Mouse (Mus musculus) stomach, embryonic 16.5 days (tissue): ENCODE measurements around the gene Snx17. TPM values are rescaled to one million over a fixed set of nuclear protein-coding genes. Genes with fewer than 3 reads are reported as not detected.
"Not testable (repeated sequence)": the region's sequence is repeated elsewhere in the genome, so short reads cannot be mapped to it uniquely, and the experiment has no call there.

ENCODE experiments used
- ATAC-seq: fragments of 200-750 bp; cut with Nextera tagmentation; 2 replicates; pipeline ENCODE4 v1.8.0; 2017; ENCODE audit warnings: moderate number of reproducible peaks, moderate TSS enrichment; ENCODE audit not compliant: insufficient read depth, low FRiP score
- H3K27ac ChIP-seq: fragments of 300-500 bp; sonication (generic); 2 replicates; pipeline ENCODE4 v1.5.1; 2014; ENCODE audit warnings: low read length
- H3K27me3 ChIP-seq: fragments of 300-500 bp; sonication (generic); 2 replicates; pipeline ENCODE4 v1.6.1; 2014; ENCODE audit warnings: low read length, control low read depth, mixed read lengths; ENCODE audit not compliant: control insufficient read depth, insufficient read depth
- H3K36me3 ChIP-seq: fragments of 300-500 bp; sonication (generic); 2 replicates; pipeline ENCODE4 v1.6.1; 2014; ENCODE audit warnings: low read length; ENCODE audit not compliant: control insufficient read depth, insufficient read depth
- H3K4me1 ChIP-seq: fragments of 300-500 bp; sonication (generic); 2 replicates; pipeline ENCODE4 v1.6.1; 2014; ENCODE audit warnings: low read length, control low read depth, mixed read lengths; ENCODE audit not compliant: control insufficient read depth, insufficient read depth
- H3K4me2 ChIP-seq: fragments of 300-500 bp; sonication (generic); 2 replicates; pipeline ENCODE4 v1.6.1; 2014; ENCODE audit warnings: low read depth, low read length, mixed read lengths
- H3K4me3 ChIP-seq: fragments of 300-500 bp; sonication (generic); replicated peaks from 2 replicates; pipeline ENCODE4 v1.5.1; 2014; ENCODE audit warnings: mild to moderate bottlenecking, low read length
- H3K9ac ChIP-seq: fragments of 300-500 bp; sonication (generic); 2 replicates; pipeline ENCODE4 v1.6.1; 2014; ENCODE audit warnings: low read length
- H3K9me3 ChIP-seq: fragments of 300-500 bp; sonication (generic); replicated peaks from 2 replicates; pipeline ENCODE4 v1.6.1; 2016; ENCODE audit warnings: low read length, control low read depth; ENCODE audit not compliant: control insufficient read depth
- WGBS: fragments of 180-500 bp; shearing (Covaris S2); extraction: QIAGEN DNeasy Blood & Tissue Kit; methylation state at CpG from one replicate; pipeline ENCODE4 v1.1.7; 2014; 5-methylcytosine and 5-hydroxymethylcytosine counted together
- polyA plus RNA-seq: library from polyadenylated mRNA; unstranded; fragments of >200 nt; fragmentation: Nextera tagmentation; extraction: Ambion mirVana; gene quantifications from 2 replicates; pipeline ENCODE4 v1.2.1, GENCODE M21; 2015

Gene Snx17
- polyA plus RNA-seq, 1 experiment from 2014 or later: 131 TPM

DNA sequence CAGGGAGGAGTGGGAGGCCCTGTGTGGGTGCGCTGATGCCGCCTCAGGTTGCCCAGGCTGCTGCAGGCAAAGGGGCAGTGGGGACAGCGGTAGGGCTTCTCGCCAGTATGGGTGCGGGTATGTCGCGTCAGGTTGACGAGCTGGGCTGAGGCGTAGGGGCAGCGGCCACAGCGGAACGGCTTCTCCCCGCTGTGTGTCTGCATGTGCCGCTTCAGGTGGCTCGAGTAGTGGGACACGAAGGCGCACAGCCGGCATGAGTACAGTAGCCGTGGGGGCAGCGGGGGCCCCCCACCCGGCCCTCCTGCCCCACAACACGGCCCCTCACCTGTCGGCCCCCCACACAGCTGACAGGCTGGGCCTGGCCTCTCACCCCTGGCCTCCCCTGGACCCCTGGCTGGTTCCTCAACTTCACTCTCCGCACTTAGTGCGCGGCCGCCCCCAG, 7.3 kb downstream of the Snx17 start:
- H3K9ac ChIP-seq: no peak overlapping the region
- H3K36me3 ChIP-seq: peaks cover 39% of the 10 kb centered on the region
- H3K27me3 ChIP-seq: no peaks in the 10 kb centered on the region
- peaks cover 12% of the 10 kb centered on the region for H3K4me1 ChIP-seq
- no peak overlapping the region for H3K4me3 ChIP-seq
- ATAC-seq: no peak
- no peak overlapping the region for H3K27ac ChIP-seq
- 88% methylated on average over 27 of the region's 27 CpGs for WGBS
- H3K4me2 ChIP-seq: 0 out of 2 replicates have a peak overlapping the region, but pooled peaks have one; percentile 78
- H3K9me3 ChIP-seq: 0 out of 2 replicates have a peak, but pooled peaks cover 5% of the 10 kb centered on the region

DNA sequence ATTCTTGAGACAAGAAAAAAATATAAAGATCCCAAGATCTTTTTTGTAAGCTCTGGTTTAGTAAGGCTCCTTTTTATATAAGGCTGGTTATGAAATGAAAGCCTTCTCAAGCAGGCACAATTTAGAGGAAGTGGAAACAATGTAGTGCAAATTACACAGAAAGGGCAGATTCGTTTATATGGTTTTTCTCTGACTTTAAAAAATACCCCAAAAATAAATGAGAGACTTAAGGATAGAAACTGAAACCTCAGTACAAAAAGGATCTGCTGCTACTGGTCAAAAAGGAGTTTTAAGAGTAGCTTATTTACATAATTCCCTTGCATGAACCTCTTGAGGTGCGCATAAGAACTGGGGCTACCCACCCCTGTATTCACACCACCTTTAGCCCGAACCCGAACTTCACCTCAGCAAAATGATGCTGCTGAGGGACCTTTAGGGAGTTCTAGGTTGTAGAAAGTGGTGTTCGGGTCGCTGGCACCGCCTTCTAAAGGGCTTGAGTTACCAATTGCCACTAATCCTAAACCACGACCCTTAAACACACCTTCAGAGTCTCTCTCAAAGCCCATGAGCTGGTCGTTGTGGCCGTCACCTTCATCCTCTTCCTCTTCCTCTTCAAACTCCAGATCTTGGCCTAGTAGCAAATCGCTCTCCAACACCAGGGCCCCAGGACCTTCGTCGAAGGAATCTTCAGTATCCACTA, 8.2 kb downstream of the Snx17 start:
- ATAC-seq: no peak
- peaks cover 33% of the 10 kb centered on the region for H3K36me3 ChIP-seq
- H3K4me1 ChIP-seq: peaks cover 12% of the 10 kb centered on the region
- peak overlapping the region; percentile 78 for H3K4me2 ChIP-seq
- 0 out of 2 replicates have a peak, but pooled peaks cover 5% of the 10 kb centered on the region for H3K9me3 ChIP-seq
- peak overlapping the region; percentile 90 for H3K9ac ChIP-seq
- WGBS: 14% methylated on average over 13 of the region's 13 CpGs
- peak overlapping the region; percentile 80 for H3K4me3 ChIP-seq
- peak overlapping the region; percentile 83 for H3K27ac ChIP-seq
- H3K27me3 ChIP-seq: no peaks in the 10 kb centered on the region

DNA sequence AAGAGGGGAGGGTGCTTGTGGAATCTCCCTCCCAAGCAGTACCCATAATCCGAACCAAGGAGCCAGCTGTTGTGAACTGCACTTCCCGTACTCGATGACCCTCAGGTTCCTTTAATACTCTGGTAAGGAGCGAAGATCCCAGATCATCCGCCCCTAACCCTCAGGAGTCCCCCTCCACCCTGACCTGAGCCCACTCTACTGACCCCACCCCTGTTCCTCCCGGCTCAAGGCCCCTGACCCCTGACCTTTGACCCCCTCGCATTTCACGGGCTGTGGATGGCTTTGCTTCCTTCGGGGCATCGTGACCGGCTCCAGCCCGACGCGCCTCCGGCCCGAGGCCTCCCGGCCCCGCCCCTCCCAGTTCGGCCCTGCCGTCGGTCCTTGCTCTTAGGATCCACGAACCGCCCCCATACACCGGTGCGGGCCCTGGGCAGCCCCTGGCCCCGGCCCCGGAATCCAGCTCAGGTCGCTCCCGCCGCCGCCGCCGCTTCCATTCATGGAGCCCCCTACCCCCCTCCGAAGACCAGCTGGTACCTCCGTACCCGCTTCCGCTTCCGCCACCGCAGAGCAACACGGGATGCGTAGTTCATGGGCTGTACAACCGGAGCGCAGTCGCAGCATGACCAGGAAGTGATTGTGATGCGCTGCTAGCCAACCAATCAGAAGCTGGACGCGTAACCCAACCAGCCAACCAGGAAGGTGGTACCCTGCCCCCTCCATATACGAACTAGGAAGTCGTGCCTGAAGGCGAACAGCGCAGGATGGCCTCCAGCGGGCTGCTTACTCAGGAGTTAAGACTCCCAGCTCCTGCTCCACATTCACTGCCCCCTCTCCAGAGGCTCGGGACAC, 8.9 kb downstream of the Snx17 start, which contains the start of gene Zfp513:
Gene Zfp513, minus strand, starts transcription at position 562 of the 849 bp plus-strand sequence.
- Histone ChIP-seq H3K9ac (peak within 1 kb of the TSS; percentile 90), H3K4me3 (peak within 1 kb of the TSS; percentile 80), H3K4me2 (peak within 1 kb of the TSS; percentile 90), H3K9me3 (0 out of 2 replicates have a peak, but pooled peaks cover 5% of the 10 kb centered on the region), H3K36me3 (peaks cover 25% of the 10 kb centered on the region), H3K27me3 (no peaks in the 10 kb centered on the region), H3K27ac (peak within 1 kb of the TSS; percentile 89), H3K4me1 (peaks cover 12% of the 10 kb centered on the region)
- peak; percentile 97 for ATAC-seq
- under 1% methylated on average over 53 of the region's 53 CpGs for WGBS

GRCm38 (mm10) chr5:31202933-31203332, 9.9 kb downstream of the Snx17 start:
- no peak for ATAC-seq
- Histone ChIP-seq H3K4me2 (peak overlapping the region; percentile 90), H3K9ac (peak overlapping the region; percentile 81), H3K4me1 (peaks cover 12% of the 10 kb centered on the region), H3K4me3 (peak overlapping the region; percentile 80), H3K36me3 (peaks cover 20% of the 10 kb centered on the region), H3K27me3 (no peaks in the 10 kb centered on the region), H3K27ac (peak overlapping the region; percentile 89), H3K9me3 (0 out of 2 replicates have a peak, but pooled peaks cover 5% of the 10 kb centered on the region)
- 90% methylated on average over 7 of the region's 7 CpGs for WGBS

DNA sequence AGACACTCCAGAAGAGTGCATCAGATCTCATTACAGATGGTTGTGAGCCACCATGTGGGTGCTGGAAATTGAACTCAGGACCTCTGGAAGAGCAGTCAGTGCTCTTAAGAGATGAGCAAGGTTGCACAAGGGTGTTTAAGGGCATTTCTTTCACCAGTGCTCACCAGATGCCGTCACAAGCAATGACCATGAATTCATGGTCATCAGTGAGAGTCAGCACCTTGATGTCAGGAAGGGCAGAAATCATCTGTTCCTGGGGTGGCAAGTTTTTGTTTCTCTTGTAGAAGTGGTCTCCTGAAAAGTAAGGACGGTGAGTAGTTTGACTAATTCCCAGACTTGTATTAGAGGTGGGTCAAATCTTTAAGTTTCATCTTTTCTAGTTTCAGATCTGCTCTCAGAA, 10.8 kb downstream of the Snx17 start:
- Histone ChIP-seq H3K27me3 (no peaks in the 10 kb centered on the region), H3K36me3 (peaks cover 15% of the 10 kb centered on the region), H3K4me1 (peaks cover 12% of the 10 kb centered on the region), H3K9me3 (0 out of 2 replicates have a peak, but pooled peaks cover 5% of the 10 kb centered on the region), H3K4me2 (no peak overlapping the region), H3K4me3 (no peak overlapping the region), H3K27ac (no peak overlapping the region), H3K9ac (no peak overlapping the region)
- WGBS: 86% methylated on average over 2 of the region's 2 CpGs
- no peak for ATAC-seq

- no peak overlapping the region for H3K4me3 ChIP-seq
- H3K4me1 ChIP-seq: peaks cover 12% of the 10 kb centered on the region
- H3K27me3 ChIP-seq: no peaks in the 10 kb centered on the region
- H3K9me3 ChIP-seq: 0 out of 2 replicates have a peak, but pooled peaks cover 5% of the 10 kb centered on the region
- 89% methylated on average over 6 of the region's 6 CpGs for WGBS
- no peak overlapping the region for H3K27ac ChIP-seq
- H3K36me3 ChIP-seq: peaks cover 11% of the 10 kb centered on the region
- no peak overlapping the region for H3K9ac ChIP-seq
- H3K4me2 ChIP-seq: no peak overlapping the region
- no peak for ATAC-seq
These were observed 11.4 kb downstream of the Snx17 start for GRCm38 (mm10) chr5:31204421-31204820.

DNA sequence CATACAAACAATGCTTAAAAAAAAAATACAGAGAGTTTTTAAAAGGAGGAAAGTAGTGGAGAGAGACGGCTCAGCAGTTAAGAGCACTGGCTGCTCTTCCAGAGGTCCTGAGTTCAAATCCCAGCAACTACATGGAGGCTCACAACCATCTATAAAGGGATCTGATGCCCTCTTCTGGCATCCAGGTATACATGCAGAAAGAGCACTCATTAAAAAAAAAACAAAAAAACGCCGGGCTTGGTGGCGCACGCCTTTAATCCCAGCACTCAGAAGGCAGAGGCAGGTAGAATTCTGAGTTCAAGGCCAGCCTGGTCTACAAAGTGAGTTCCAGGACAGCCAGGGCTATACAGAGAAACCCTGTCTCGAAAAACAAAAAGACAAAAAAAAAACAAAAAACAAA, 23.5 kb downstream of the Snx17 start:
- H3K4me3 ChIP-seq, ATAC-seq, H3K9me3 ChIP-seq, H3K4me1 ChIP-seq, H3K9ac ChIP-seq, H3K27me3 ChIP-seq, H3K27ac ChIP-seq, H3K4me2 ChIP-seq, H3K36me3 ChIP-seq: not testable (repeated sequence)
- 84% methylated on average over 6 of the region's 6 CpGs for WGBS

DNA sequence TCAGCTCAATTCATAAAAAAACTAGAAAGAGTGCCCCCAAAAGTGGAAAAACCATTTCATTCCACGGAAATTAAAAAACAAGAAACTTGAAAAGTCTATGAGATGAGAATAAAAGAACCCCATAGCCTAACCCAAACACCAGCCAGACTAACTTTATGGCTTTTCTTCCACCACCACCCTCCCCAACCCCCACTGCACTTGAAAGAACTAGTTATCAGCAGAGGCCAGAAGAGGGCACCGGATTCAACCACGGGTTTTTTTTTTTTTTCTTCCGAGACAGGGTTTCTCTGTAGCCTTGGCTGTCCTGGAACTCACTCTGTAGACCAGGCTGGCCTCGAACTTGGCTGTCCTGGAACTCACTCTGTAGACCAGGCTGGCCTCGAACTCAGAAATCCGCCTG, 25.3 kb downstream of the Snx17 start:
- 52% methylated on average over 7 of the region's 7 CpGs for WGBS
- Histone ChIP-seq H3K36me3 (no peaks in the 10 kb centered on the region), H3K4me1 (peaks cover 4% of the 10 kb centered on the region), H3K4me3 (no peak overlapping the region), H3K27ac (no peak overlapping the region), H3K9me3 (no peaks in the 10 kb centered on the region), H3K9ac (no peak overlapping the region), H3K4me2 (no peak overlapping the region), H3K27me3 (no peaks in the 10 kb centered on the region)
- no peak for ATAC-seq

GRCm38 (mm10) chr5:31219070-31219469, 26.0 kb downstream of the Snx17 start:
- peak overlapping the region; percentile 69 for H3K4me2 ChIP-seq
- peaks cover 4% of the 10 kb centered on the region for H3K4me1 ChIP-seq
- no peak overlapping the region for H3K9ac ChIP-seq
- ATAC-seq: no peak
- H3K9me3 ChIP-seq: no peaks in the 10 kb centered on the region
- no peaks in the 10 kb centered on the region for H3K36me3 ChIP-seq
- H3K4me3 ChIP-seq: peak overlapping the region; percentile 87
- no peak overlapping the region; the same call in 1 of the 2 replicates for H3K27ac ChIP-seq
- WGBS: 1% methylated on average over 2 of the region's 2 CpGs
- H3K27me3 ChIP-seq: no peaks in the 10 kb centered on the region
